Mouse (Mus musculus) midbrain, embryonic 11.5 days (tissue): Measurements from ENCODE around the gene Mpeg1. TPM values are rescaled to one million over a fixed set of nuclear protein-coding genes. Genes with fewer than 3 reads are reported as not detected.

ENCODE experiments used
- ATAC-seq: fragments of 200-750 bp; cut with Nextera tagmentation; 2 replicates; pipeline ENCODE4 v1.8.0; 2017; ENCODE audit warnings: moderate TSS enrichment, moderate library complexity; ENCODE audit not compliant: low FRiP score
- DNase-seq: peaks from one replicate; pipeline ENCODE4 v3.0.0; 2015; ENCODE audit warnings: low spot score; ENCODE audit errors: missing footprints
- H3K27ac ChIP-seq: fragments of 300-500 bp; sonication (generic); 2 replicates; pipeline ENCODE4 v1.5.1; 2014; ENCODE audit warnings: low read depth, low read length
- H3K27me3 ChIP-seq: fragments of 300-500 bp; sonication (generic); 2 replicates; pipeline ENCODE4 v1.6.1; 2014; ENCODE audit warnings: mild to moderate bottlenecking, low read length, moderate library complexity, mixed read lengths; ENCODE audit not compliant: control insufficient read depth, insufficient read depth
- H3K36me3 ChIP-seq: fragments of 300-500 bp; sonication (generic); 2 replicates; pipeline ENCODE4 v1.6.1; 2014; ENCODE audit warnings: mild to moderate bottlenecking, low read length, moderate library complexity, mixed read lengths; ENCODE audit not compliant: control insufficient read depth, insufficient read depth
- H3K4me1 ChIP-seq: fragments of 300-500 bp; sonication (generic); 2 replicates; pipeline ENCODE4 v1.6.1; 2014; ENCODE audit warnings: low read length; ENCODE audit not compliant: control insufficient read depth, insufficient read depth
- H3K4me2 ChIP-seq: fragments of 300-500 bp; sonication (generic); 2 replicates; pipeline ENCODE4 v1.6.1; 2014; ENCODE audit warnings: mild to moderate bottlenecking, moderate library complexity
- H3K4me3 ChIP-seq: fragments of 300-500 bp; sonication (generic); 2 replicates; pipeline ENCODE4 v1.5.1; 2014; ENCODE audit warnings: low read depth, low read length
- H3K9ac ChIP-seq: fragments of 300-500 bp; sonication (generic); 2 replicates; pipeline ENCODE4 v1.6.1; 2014; ENCODE audit warnings: low read length
- H3K9me3 ChIP-seq: fragments of 300-500 bp; sonication (generic); 2 replicates; pipeline ENCODE4 v1.6.1; 2016; ENCODE audit warnings: low read length; ENCODE audit not compliant: control insufficient read depth
- WGBS: fragments of 180-500 bp; shearing (Covaris S2); extraction: QIAGEN DNeasy Blood & Tissue Kit; methylation state at CpG from one replicate; pipeline ENCODE4 v1.1.7; 2014; 5-methylcytosine and 5-hydroxymethylcytosine counted together
- polyA plus RNA-seq: library from polyadenylated mRNA; unstranded; fragments of >200 nt; fragmentation: Nextera tagmentation; extraction: Ambion mirVana; gene quantifications from 2 replicates; pipeline ENCODE4 v1.2.1, GENCODE M21; 2014

Mpeg1 gene
- 0.90 and 1.1 TPM in 2 replicates for polyA plus RNA-seq

DNA sequence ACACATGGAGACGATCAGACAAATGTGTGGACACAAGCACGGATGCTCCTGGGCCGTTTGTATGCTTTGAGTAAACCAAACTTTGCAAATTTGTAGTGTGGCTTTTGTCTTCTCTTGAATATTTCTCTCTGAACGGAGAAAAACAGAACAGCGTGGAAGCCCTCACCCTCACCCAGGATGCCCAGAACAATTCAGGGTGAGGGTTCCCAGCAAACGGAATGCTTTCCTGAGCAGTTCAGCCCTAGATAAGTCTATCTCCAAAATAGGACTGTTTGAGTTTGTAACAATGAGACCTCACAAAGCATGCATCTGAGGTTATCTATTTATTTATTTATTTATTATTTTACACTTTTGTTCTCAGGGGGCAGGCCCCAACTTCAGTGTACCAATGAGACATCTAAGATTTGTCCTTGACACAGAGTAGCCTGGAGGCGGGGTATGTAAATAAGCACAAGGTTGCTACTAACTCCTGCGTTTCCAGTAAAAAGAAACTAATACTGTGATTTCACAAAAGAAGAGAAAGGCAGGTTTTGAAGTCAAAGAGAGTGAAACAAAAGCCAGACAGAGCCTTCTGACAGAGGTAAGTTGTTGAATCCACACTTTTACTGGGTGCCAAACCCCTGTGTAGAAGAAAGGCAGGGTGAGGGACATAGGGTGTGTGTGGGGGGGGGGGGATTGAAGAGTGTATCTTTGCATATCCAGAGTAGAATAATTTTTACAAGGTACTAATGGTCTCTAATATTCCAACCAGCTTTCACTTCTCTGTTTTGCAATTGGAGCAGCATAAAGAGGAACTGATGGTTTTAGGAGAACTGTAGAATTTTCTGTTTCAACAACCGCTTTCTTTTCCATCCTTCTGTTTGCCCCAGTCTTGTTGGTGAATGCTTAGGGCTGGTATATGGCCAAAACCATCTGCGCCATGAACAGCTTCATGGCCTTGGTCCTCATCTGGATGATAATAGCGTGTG is at the start of gene Mpeg1:
Mpeg1 (plus strand) TSS at position 498 of the 968 bp plus-strand sequence.
- Histone ChIP-seq H3K9ac (no peak within 1 kb of the TSS), H3K27me3 (no peaks in the 10 kb centered on the region), H3K4me2 (no peak within 1 kb of the TSS), H3K27ac (no peak within 1 kb of the TSS), H3K4me3 (no peak within 1 kb of the TSS), H3K4me1 (no peaks in the 10 kb centered on the region), H3K9me3 (no peaks in the 10 kb centered on the region), H3K36me3 (no peaks in the 10 kb centered on the region)
- DNase-seq = peak; percentile 79
- no peak for ATAC-seq
- WGBS = 91% methylated on average over 11 of the region's 11 CpGs

DNA sequence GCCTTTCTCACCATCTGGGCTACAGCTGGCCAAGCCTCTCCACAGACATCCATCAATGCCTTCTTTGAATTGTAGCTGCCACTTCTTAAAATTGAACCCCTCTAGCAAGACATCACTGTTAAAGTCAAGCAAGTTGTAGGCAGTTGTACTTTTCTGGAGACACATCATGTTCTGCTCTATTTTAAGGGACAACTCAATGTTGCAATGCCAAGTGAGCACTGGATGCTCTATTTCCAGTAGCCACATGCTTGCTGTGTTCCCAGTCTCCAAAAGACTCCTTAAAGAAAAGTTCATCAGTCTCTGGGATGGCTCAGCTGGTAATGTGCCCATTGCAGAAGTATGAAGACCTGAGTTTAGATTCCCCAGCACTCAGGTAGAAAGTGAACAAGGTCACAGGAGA is 46.8 kb upstream of the Mpeg1 start:
- Histone ChIP-seq H3K27me3 (no peaks in the 10 kb centered on the region), H3K9ac (no peak overlapping the region), H3K4me3 (no peak overlapping the region), H3K4me2 (no peak overlapping the region), H3K36me3 (no peaks in the 10 kb centered on the region), H3K27ac (no peak overlapping the region), H3K4me1 (no peaks in the 10 kb centered on the region), H3K9me3 (no peaks in the 10 kb centered on the region)
- ATAC-seq = no peak
- no peak for DNase-seq

DNA sequence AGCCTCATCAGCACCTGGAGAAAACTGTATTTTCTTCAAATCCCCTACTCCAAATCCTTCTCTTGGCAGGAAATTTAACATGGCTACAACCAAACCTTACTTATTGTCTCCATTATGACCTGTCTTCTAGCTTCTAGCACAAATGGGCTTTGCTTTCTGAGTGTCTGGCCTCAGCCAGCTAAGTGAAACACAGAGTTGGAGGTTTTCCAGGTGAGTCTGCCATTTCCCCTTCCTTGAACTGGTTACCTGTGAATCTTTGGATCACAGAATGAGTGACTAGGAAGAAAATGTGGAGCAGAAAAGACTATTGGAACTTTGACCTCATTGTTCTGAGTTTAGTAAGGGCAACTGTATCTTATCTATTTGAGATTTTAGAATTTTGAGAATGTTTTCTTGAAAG is 43.2 kb upstream of the Mpeg1 start, which contains the start of gene Olfr1441:
Olfr1441 (plus strand) TSS at position 73 of the 400 bp plus-strand sequence.
- H3K4me3 ChIP-seq = no peak within 1 kb of the TSS
- DNase-seq = no peak
- no peak for ATAC-seq
- H3K36me3 ChIP-seq = no peaks in the 10 kb centered on the region
- H3K4me1 ChIP-seq = no peaks in the 10 kb centered on the region
- H3K9me3 ChIP-seq = no peaks in the 10 kb centered on the region
- H3K4me2 ChIP-seq = no peak within 1 kb of the TSS
- no peaks in the 10 kb centered on the region for H3K27me3 ChIP-seq
- no peak within 1 kb of the TSS for H3K9ac ChIP-seq
- no peak within 1 kb of the TSS for H3K27ac ChIP-seq

DNA sequence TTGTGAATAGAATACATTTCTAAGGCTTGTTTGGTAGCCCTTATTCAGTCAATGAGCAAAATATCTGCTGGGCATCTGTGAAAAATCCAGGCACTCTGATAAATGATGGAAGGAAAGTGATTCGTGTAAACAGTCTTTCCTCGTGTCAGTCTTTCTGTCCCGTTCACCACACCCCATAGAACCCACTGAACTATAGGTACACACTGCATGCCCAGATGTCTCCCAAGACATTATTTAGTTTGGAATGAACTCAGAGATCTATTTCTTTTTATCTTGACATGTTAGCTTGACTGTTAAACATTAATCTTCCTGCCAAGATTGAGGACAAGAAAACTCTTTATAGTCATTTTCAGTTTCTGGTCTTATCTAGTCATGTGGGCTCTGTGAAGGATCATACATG is 42.3 kb upstream of the Mpeg1 start:
- Histone ChIP-seq H3K27ac (no peak overlapping the region), H3K9ac (no peak overlapping the region), H3K36me3 (no peaks in the 10 kb centered on the region), H3K4me2 (no peak overlapping the region), H3K9me3 (no peaks in the 10 kb centered on the region), H3K4me1 (no peaks in the 10 kb centered on the region), H3K27me3 (no peaks in the 10 kb centered on the region), H3K4me3 (no peak overlapping the region)
- DNase-seq (no peak), ATAC-seq (no peak)
- WGBS = 88% methylated on average over 3 of the region's 3 CpGs

DNA sequence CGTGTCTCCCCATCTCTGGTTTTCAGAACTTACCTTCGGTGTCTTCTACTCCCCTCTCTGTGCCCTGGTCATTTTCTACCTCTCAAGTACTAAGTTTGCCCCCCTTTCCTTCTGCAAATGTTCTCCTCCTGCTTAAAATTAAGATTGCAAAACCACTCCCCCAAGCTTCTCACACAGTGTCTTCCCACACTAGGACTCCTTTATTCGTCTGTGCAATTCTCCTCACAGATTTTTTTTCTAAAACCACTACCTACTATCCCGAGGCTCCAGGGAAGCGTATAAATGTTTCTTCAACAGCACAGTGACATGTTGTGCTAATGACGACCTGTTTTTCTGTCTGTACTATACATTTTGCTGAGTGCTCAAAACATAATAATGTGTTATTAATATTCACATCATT is 40.0 kb upstream of the Mpeg1 start:
- Histone ChIP-seq H3K4me2 (no peak overlapping the region), H3K9me3 (no peaks in the 10 kb centered on the region)

DNA sequence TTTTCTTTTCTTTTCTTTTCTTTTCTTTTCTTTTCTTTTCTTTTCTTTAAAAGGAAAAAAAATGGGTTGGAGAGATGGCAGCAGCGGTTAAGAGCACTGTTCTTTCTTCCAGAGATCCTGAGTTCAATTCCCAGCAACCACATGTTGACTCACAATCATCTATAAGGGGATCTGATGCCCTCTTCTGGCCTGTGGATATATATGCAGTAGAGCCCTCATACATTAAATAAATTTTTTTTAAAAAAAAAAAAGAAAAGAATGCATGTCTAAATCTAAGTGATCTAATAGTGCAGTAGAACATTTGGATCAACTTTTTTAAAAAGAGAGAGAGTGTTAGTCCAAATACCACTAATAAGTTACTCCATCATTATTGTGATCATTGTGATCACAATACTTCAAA is 38.9 kb upstream of the Mpeg1 start:
- no peak overlapping the region for H3K27ac ChIP-seq
- no peak overlapping the region for H3K4me3 ChIP-seq
- H3K4me1 ChIP-seq = no peaks in the 10 kb centered on the region
- DNase-seq = no peak
- H3K4me2 ChIP-seq = no peak overlapping the region
- no peaks in the 10 kb centered on the region for H3K9me3 ChIP-seq
- H3K36me3 ChIP-seq = no peaks in the 10 kb centered on the region
- 70% methylated on average over 1 of the region's 1 CpGs for WGBS
- no peak overlapping the region for H3K9ac ChIP-seq
- no peak for ATAC-seq
- no peaks in the 10 kb centered on the region for H3K27me3 ChIP-seq

More for the DNA sequence above, 40.0 kb upstream of the Mpeg1 start:
- H3K27me3 ChIP-seq = no peaks in the 10 kb centered on the region
- H3K4me3 ChIP-seq = no peak overlapping the region
- H3K27ac ChIP-seq = no peak overlapping the region
- WGBS = 82% methylated on average over 6 of the region's 6 CpGs
- no peaks in the 10 kb centered on the region for H3K4me1 ChIP-seq
- no peak for ATAC-seq
- H3K36me3 ChIP-seq = no peaks in the 10 kb centered on the region
- no peak overlapping the region for H3K9ac ChIP-seq
- DNase-seq = no peak

DNA sequence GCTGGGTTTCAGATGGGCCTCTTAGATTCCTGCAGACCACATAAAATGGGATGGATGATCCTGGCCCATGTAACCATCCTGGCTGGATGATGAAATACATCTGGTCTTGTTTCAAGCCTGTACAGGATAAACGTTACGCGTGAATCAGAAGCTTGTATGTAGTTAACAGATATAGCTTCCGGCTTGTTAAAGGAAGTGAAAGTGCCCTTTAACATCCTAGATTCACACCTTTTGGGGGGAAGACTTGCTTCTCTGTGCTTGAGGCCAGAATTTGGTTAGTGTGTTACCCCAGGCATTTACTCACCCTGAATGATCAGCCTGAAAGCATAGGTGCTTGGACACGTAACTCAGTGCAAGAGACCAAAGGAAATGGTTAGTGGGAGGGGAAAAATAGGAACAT is 33.5 kb upstream of the Mpeg1 start:
- H3K27me3 ChIP-seq = no peaks in the 10 kb centered on the region
- H3K9me3 ChIP-seq = no peaks in the 10 kb centered on the region
- H3K4me2 ChIP-seq = no peak overlapping the region
- no peaks in the 10 kb centered on the region for H3K36me3 ChIP-seq
- no peak overlapping the region for H3K4me3 ChIP-seq
- DNase-seq (no peak), ATAC-seq (no peak)
- H3K4me1 ChIP-seq = no peaks in the 10 kb centered on the region
- no peak overlapping the region for H3K27ac ChIP-seq
- H3K9ac ChIP-seq = no peak overlapping the region
- WGBS = 91% methylated on average over 5 of the region's 5 CpGs

DNA sequence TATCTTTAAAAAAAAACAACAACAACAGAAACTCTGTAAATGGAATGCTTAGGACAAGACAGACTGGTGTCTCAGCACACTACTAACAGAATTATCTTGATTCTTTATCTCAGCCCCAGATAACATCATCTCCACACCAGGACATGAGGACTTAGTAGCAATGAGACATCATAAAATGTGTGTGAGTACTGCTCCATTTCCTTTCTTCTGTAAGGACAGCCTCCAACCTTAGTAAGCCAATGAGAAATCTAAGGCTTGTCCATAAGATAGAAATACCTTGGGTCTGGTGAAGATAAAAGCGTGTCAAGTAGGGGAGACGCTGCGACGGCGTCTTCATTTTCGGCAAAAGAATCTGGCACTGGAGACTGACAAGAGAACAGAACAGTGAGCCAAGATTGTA is 33.0 kb upstream of the Mpeg1 start, which contains the start of gene Pfpl:
Pfpl (plus strand) TSS at position 301 of the 400 bp plus-strand sequence.
- H3K27ac ChIP-seq = no peak within 1 kb of the TSS
- WGBS = 97% methylated on average over 6 of the region's 6 CpGs
- no peaks in the 10 kb centered on the region for H3K27me3 ChIP-seq
- ATAC-seq (no peak), DNase-seq (no peak)
- no peaks in the 10 kb centered on the region for H3K4me1 ChIP-seq
- no peak within 1 kb of the TSS for H3K4me2 ChIP-seq
- no peak within 1 kb of the TSS for H3K4me3 ChIP-seq
- H3K9me3 ChIP-seq = no peaks in the 10 kb centered on the region
- no peak within 1 kb of the TSS for H3K9ac ChIP-seq
- no peaks in the 10 kb centered on the region for H3K36me3 ChIP-seq

DNA sequence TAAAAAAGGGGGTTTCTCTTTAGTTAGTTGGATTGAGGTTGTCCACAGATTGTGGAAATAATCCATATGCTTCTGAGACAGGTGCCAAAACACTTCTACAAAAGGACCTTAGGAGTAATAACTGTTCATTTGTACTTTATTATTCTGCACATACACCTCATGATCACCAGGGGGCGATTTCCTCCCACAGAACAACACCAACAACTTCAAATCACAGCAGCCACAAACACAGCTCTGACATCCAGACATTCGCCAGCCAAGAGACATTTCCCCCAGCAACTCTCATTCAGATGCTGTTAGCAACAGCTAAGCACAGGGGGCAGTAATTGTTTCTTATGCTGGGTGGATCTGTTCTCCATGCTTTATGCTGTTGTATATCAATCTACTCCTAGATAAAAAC is 27.5 kb upstream of the Mpeg1 start:
- H3K4me2 ChIP-seq = no peak overlapping the region
- H3K9me3 ChIP-seq = no peaks in the 10 kb centered on the region
- H3K27me3 ChIP-seq = no peaks in the 10 kb centered on the region
- peak; percentile 82 for ATAC-seq
- no peaks in the 10 kb centered on the region for H3K4me1 ChIP-seq
- peak; percentile 85 for DNase-seq
- no peaks in the 10 kb centered on the region for H3K36me3 ChIP-seq
- WGBS = 0% methylated on average over 2 of the region's 2 CpGs
- H3K4me3 ChIP-seq = no peak overlapping the region
- H3K9ac ChIP-seq = no peak overlapping the region
- H3K27ac ChIP-seq = no peak overlapping the region
